Mouse (Mus musculus): ENCODE results near the gene Ryr1.

Ryr1 gene

DNA sequence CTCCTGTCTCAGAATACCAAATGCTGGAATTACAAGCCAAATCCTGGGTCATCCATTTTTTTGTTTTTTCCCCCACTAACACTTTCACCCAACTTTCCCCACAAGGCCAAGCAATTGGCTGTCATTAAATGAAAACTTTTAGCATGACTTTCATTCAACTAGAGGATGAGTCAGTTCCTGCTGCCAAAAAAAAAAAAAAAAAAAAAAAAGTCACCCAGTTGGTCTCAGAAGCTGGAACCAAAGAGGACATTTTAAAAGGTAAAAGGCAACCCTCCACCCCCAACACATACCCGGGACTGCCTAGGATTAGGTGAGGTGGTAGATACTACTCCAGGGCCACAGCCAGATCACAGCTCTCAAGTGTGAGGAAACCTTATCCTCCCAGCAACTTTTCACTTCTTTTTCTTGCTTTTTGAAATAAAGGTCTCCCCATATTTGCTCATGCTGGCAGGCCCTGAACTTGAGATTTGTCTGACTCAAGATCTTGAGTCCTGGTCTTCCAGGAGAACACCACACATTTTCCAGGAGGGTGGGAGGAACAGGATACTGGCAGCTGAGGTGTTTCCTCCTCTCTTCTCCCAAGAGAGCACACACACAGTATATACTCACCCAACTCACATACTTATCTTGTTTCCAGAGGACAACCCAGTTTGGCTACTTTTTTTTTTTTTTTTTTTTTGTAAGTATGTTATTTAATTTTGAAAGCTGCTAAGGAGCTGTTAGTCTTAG, 166.8 kb downstream of the Ryr1 start:
- DNase-seq, result no peak

DNA sequence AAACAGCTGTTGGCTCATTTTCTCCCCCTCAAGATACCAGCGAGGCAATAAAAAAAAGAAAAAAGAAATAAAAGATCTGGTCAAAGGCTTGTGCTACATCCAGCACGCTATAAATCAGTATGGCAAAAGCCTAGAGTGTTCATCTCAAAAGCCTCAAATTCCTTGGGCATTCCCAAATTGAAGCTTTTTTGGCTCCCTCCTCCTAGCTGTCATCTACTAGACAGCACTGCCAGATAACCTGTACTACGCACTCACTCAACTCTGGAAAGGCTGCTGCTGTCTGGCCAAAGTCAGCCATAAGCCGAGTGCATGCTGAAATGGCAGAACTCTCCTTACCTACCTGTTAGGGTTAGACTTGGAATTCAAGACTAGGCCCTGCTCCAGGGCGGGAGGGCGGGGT, 167.7 kb downstream of the Ryr1 start:
- no peak for DNase-seq

GRCm38 (mm10) chr7:28956270-28956669, 168.7 kb downstream of the Ryr1 start:
- DNase-seq, result no peak

DNA sequence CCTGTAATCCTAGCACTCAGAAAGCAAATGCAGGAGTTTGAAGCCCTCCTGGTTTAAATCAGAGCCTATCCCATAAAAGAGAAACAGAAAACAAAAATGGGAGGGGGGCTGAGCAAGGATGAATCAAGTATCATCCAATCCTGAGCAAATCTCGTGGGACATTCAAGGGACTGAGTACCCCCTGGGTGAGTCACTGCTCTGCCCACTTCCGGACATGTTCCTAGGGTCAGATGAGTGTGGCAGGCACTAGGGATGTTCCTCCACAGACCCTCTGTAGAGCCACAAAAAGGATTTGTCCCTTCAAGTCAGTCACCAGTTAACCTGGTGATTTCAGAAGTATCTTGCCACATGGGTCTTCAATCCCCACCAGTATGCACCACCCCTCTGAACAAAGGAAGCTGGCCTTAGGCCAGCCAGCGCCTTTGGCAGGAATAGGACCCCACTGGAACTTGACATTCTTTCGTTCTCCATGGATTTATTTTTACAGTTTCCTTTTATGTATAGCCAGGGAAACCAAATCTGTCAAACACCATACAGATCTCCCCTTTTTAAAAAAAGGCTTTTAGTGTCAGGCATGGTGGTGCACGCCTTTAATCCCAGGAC, 169.6 kb downstream of the Ryr1 start:
- DNase-seq, result no peak

DNA sequence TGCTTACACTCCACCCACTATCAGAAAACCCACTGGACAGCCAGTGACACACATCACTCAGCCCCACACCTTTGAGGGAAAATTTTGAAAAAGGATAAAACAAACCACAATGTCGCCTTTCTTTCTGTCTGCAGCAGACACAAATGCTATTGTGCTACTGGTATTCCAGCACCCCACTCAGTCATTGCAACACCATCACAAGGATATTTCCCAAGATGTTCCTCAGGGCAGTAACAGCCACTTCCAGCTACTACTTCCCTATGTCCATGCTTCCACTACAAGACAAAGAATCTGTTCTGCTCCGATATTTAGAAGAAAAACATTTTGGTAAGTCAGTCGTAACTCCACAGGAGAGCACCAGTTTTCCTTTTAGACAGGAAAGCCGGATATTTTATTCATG, 170.2 kb downstream of the Ryr1 start:
- no peak for DNase-seq

DNA sequence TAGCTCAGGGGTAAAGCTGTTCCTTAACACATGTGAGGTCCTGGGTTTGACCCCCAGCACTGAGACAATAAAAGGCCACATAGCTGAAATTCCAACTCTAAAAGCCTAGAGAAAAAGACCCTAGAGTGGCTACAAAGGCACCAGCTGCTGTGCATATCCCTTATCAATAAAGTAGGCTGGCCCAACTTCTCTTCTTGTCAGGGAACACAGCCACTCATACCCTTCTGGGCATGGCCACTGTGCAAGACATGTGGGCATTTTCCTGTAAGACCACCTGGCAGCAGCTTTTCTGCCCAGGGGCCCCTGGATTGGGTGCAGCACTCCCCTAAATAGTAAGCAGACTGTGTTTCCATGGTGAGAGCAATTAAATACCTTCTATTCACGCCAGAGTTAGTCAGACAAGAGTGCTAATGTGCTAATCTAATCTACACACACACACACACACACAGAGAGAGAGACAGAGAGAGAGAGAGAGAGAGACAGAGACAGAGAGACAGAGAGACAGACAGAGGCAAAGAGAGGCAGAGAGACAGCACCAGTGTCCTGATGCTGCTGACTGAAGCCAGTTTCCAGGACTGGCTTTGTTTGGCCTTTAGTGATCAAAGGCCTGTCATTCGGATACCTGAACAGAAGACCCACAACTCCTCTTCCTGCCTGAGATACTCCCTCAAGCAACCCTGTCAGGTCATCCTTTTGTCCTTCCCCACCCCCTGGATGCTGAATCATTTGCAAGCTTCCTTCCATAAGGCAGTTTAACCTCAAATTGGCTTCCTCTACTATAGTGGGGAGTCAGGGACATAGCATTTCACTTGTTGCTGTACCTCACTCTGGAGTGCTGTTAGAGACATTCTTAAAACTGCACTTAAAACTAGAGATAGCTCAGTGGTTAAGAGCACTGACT, 171.3 kb downstream of the Ryr1 start:
- DNase-seq, result no peak

Data from cerebellum, adult 8-10 months (tissue).